Mouse (Mus musculus): ENCODE results near the gene Vmn1r40.
A peak's percentile ranks its signal among the peaks of the same experiment; 100 is the strongest.

Gene Vmn1r40

GRCm38 (mm10) chr6:89707240-89707639, at the start of gene Vmn1r40:
Gene Vmn1r40 (plus strand): TSS chr6:89707540.
- no peak for DNase-seq (ENCODE audit: inconsistent ontology term)

DNA sequence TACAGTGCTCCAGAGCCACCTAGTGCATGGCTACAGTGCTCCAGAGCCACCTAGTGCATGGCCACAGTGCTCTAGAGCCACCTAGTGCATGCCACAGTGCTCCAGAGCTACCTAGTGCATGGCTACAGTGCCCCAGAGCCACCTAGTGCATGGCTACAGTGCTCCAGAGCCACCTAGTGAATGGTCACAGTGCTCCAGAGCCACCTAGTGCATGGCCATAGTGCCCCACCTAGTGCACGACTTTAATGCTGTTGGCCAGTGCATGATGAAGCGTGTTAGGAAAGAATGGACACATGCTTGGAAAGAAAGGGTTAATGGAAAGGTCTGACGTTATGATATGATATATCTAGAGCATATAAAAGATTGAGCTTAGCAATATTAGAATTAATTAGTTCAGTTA, 49.0 kb upstream of the Vmn1r40 start:
- DNase-seq (ENCODE audit: inconsistent ontology term), result no peak

- DNase-seq (ENCODE audit: inconsistent ontology term), result no peak
Observed at GRCm38 (mm10) chr6:89658931-89659330, 48.4 kb upstream of the Vmn1r40 start.

- DNase-seq (ENCODE audit: inconsistent ontology term), result no peak
Observed at GRCm38 (mm10) chr6:89659692-89660423, 47.5 kb upstream of the Vmn1r40 start.

DNA sequence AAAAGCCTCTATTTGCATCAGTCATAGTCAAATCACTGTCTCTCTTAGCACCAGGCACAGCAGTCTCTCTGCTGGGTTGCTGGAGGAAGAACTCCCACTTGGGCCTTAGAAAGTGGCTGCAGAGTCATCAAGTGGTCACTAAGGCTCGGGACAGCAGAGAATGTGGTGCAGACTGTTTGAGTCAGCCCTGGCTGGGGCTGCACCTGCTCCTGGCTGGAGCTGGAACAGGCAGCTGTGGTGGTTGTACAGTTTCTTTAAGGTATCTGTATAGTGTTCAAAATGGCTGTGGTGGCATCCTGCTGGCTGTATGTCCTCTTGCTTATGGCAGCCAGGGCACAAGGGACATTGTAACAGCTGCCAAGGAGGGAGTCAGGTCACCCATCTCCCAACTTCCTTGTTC, 46.9 kb upstream of the Vmn1r40 start:
- DNase-seq (ENCODE audit: inconsistent ontology term), result no peak

DNA sequence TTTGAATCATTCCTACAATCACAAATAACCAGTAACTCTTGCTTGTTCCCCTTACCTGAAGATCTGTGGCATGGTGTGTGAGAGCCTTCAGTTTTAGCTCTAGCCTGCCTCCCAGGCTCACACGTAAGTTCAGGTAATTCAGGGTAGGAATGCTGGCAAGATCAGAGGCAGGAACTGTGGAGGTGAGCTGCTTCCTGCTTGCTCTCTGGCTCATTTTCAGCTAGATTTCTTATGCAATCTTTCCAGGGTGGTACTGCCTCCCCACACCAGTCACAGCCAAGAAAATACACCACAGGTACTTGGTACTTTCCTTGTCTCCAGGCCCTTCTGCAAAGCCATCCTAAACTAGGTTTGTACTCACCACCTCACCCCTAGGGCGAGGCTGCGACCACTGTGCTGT, 44.8 kb upstream of the Vmn1r40 start:
- DNase-seq (ENCODE audit: inconsistent ontology term), result no peak

DNA sequence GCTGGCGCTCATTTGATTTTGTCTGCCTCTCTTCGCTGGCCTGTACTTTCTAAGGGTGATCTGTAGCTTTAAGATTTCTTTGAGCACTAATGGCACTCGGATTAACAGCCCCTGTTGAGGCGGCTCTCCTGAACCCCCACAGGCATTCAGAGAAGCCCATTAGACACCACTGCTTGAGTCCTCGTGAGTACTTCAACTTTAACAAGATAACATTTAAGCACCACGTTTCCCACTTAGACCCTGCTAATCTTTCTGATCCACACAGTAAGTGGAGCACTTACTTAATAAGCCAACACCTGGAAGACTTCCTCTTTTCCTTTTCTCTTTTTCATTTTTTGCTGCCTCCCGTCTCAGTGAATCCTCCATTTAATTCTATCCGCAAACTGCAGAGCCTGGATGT, 42.2 kb upstream of the Vmn1r40 start:
- DNase-seq (ENCODE audit: inconsistent ontology term), result no peak

- DNase-seq (ENCODE audit: inconsistent ontology term), result no peak
Observed at GRCm38 (mm10) chr6:89665667-89666066, 41.7 kb upstream of the Vmn1r40 start.

DNA sequence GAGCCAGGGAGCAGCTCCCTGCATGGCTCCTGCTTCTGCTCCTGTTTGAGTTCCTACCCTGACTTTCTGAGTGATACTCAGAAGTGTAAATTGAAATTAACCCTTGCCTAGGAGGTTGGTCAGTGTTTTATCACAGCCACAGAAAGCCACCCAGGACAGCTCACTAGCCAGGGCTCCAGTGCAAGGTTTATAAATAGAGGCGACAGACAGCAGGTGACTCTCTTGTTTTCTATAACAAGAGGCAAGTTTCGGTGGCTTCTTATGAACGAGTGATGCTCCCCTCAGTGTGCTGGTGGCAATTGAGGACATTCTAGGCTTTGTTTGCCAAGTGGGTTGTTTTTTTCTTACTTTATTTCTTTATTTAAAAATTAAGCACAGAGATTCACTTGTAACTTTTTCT, 40.4 kb upstream of the Vmn1r40 start:
- DNase-seq (ENCODE audit: inconsistent ontology term), result no peak

DNA sequence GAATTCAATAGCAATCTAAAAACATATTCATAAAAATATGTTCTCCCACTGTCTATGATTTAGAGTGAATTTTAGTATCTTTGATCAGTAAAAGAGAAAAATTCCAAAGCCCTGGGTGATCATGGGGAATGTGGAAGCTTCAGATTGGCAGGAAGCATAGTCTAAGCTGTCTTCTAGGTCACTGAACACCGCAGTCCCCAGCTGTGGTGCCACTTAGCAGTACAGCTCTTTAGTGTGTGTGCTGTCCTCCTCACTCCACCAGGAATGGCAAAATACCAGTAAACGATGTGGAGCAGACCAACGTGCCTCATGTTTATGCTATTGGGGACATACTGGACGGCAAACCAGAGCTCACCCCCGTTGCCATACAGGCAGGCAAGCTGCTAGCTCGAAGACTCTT, 37.8 kb upstream of the Vmn1r40 start:
- peak; percentile 47 for DNase-seq (ENCODE audit: inconsistent ontology term)

DNA sequence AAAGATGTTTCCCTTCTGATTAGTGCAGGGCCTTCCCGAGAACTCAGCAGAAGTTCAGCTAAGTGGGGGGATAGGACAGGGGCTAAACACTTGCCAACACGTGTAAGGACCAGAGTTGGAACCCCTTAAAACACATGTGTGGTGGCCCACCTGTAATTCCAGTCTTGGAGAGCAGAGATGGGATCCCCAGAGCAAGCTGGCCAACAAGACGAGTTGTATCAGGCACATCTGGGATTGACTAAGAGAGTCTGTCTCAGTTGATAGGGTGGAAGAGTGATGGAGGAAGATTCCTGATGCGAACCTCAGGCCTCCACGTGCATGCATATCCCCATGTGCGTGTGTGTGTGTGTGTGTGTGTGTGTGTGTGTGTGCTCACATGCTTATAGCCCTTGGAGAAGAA, 35.9 kb upstream of the Vmn1r40 start:
- no peak for DNase-seq (ENCODE audit: inconsistent ontology term)

DNA sequence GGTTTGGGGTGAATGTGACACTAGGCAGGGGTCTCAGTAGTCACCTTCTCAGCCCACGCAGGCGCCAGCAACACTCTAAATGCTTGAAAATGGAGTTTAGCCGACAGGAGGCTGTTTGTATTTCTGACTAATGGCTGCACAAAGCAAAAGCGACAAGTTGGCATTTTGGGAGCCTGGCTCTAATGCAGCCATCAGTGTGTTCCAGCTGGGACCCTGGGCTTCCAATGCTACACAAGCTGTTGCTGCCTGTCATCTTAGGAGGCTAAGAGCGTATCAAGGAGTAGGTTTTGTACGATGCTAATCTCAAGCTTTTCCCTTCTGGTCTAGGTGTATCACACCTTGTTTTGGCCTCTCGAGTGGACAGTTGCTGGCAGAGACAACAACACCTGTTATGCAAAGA, 34.7 kb upstream of the Vmn1r40 start:
- DNase-seq (ENCODE audit: inconsistent ontology term), result no peak

DNA sequence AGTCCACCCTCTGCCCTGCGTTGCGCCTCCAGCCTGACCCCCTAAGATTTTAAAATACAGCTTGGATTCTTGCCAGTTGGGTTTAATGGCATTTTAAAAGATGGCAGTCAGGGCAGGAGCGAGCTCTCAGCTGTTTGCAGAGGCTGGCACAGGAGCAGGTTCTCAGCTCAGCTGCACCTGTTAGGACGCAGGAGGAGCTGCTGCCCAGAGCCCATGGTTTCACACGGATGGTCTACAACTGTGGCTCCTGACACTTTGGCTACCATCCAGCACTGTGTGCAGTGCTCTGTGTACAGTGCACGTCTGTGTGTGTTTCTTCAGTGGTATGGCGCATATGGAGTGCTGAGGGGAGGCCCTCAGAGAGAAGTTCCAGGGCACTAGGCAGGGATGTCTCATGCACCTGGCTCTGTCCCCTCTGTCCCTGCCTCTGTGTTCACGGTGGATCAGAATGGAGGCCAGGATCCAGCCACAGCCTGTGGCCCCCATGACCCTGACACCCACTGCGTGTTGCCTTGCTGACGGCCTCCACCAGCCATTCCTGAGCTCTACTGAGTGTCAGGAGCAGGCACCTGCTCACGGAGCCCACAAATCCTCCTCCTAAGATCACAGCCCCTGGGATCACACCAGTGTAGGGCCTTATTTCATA, 34.1 kb upstream of the Vmn1r40 start:
- DNase-seq (ENCODE audit: inconsistent ontology term), result no peak

GRCm38 (mm10) chr6:89678522-89678921, 28.8 kb upstream of the Vmn1r40 start:
- no peak for DNase-seq (ENCODE audit: inconsistent ontology term)

DNA sequence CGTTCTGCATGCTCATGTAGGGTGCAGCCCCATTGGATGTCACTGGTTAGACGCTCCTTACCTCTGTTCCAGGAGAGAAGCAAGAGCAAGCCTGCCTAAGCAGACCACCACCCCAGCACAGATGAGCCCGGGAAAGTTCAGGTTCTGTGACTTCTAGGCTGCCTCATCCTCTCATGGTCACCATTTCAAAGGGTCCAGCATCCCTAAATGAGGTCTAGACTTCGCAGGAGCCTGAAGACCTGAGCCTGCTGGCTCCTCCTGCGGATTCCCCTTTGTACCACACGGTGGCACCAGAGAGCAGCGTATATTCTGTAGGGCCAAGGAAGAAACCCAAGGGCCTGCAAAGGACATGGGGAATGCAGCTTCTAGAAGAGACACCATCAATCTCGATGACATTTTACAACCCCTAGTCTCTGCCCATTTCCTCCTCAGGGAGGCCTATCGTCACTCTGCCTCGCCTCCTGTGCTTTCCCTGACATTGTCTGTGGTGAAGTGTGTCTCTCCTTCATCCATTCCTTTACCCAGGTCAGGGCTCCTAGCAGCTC, 28.0 kb upstream of the Vmn1r40 start:
- peak; percentile 64 for DNase-seq (ENCODE audit: inconsistent ontology term)

DNA sequence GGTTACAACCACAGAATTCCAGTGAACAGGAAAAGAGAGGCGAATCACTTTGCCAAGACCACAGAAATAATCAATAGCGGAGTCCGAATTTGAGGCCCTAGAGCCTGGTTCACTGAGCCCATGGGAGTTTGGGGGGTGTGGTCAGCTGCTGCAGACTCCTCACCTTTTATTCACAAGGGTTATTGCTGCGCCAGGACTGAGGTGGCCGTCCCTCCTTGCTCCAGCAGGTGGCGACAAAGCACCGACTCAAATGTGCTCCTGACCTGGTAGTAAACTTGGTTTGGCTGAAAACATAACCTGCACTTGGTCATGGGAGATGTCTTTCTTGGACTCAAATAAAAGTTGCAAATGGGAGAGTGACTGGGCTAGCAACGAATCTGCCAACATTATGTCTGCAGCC, 27.2 kb upstream of the Vmn1r40 start:
- DNase-seq (ENCODE audit: inconsistent ontology term), result peak; percentile 76

DNA sequence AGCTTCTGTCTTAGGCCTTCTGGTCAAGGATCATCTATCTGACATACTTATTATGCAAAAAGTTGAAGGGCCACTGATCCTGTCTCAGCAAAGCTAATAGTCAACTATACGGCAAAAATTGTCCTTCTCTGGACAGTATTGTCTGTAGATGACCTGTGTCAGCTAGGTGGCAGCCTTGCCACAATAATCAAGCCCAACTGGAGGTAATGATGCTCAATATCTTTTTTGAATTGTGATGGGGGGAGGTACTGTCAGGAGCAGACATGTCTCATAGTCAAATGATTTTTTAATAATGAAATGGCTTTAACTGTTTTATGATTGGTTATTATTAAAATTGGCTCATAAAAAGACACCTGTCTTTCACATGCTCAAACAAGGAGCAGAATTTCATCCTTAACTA, 23.1 kb upstream of the Vmn1r40 start:
- DNase-seq (ENCODE audit: inconsistent ontology term), result peak; percentile 52

DNA sequence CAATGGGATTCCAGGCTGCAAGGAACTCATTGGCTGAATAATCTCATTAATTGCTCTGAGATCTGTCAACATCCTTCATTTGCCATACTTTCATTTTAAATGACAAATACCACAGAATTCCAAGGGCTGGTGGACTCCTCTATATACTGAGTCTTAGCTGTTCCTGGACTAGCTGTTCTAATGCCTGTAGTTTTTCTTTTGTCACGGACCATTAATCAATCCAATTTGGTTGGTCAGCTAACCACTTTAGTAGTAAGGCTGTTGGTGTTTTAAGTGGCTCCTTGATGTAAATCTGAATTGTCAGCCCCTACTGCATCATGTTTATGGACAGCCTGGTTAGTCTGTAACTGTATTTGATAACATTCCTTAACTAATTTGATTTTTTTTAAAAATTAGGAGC, 20.2 kb upstream of the Vmn1r40 start:
- peak; percentile 9 for DNase-seq (ENCODE audit: inconsistent ontology term)

GRCm38 (mm10) chr6:89706624-89707023, 716 bp upstream of the Vmn1r40 start:
- peak; percentile 96 for DNase-seq (ENCODE audit: inconsistent ontology term)

GRCm38 (mm10) chr6:89718051-89718450, 10.7 kb downstream of the Vmn1r40 start:
- DNase-seq (ENCODE audit: inconsistent ontology term), result peak; percentile 51

- DNase-seq (ENCODE audit: inconsistent ontology term), result no peak
Observed at GRCm38 (mm10) chr6:89740466-89740865, 33.1 kb downstream of the Vmn1r40 start, which contains the start of gene Vmn1r41. Gene Vmn1r41 (plus strand): TSS chr6:89740766.

DNA sequence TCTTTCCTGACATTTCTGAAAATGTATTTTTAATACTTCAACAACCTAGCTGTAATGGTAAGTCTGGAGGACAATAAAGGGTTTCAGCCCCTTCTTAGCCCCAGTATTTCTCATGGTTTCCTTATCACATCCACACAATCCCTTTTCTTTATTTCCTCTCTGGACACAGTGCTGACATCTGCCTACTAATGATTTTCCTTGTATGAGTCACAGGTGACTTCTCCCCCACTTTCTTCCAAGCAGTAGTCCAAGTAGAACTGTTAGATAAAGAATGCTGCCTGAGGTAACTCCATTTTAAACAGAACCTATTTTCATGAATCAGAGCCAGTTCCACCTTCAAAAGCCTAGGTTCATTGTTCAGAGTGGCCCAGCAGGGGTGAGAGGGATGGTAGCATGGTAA, 35.5 kb downstream of the Vmn1r40 start:
- DNase-seq (ENCODE audit: inconsistent ontology term), result no peak

Measured in Muller cell, postnatal 12 days (primary cell).